Mouse (Mus musculus) stomach, postnatal 0 days (tissue): Measurements from ENCODE around the gene Aldh1a1.

Source experiments
- CTCF ChIP-seq: IDR thresholded peaks from 2 replicates; pipeline ENCODE4 v1.5.1; 2016; ENCODE audit warnings: antibody characterized with exemption, low read depth, mild to moderate bottlenecking, moderate library complexity
- EP300 ChIP-seq: optimal IDR thresholded peaks from 2 replicates; pipeline ENCODE3; 2016; ENCODE audit warnings: antibody characterized with exemption

DNA sequence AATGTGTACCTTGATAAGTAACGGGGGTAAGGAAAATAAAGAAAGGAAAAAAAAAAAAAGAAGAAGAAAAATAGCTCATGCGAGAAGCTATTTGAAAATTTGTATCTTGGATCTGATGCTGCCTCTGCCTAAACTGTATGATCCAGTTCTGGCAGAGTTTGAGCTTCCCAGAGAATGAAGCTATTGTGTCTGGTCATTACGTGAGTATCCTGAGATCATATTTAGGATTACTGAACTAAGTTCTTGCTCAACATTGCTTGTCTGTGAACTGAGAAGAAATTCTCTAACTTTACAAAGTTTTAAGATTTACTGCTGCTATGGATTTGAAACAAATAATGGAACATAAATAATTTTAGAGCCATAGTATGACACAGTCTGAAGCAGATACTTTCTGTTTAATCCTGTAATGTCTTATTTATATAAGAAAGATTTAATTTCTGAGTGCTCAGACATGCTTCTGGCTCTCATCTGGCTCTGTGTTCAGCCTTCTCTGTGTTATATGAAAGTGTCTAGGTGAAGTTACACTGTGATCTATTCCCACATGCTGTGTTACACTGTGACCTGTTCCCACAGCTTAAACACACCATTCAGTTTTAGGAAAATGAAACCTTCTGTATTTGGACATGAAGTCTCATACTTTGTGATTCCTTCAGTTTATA is 185.3 kb downstream of the Aldh1a1 start:
- TF ChIP-seq CTCF (no peak), EP300 (no peak)
